Mouse (Mus musculus): ENCODE measurements at regions not wholly inside any gene's neighbourhood (a gene's known extent, or its start where the extent isn't known, plus 50 kb on each side); places are given as distances from the start of the nearest gene placed in this dataset.

DNA sequence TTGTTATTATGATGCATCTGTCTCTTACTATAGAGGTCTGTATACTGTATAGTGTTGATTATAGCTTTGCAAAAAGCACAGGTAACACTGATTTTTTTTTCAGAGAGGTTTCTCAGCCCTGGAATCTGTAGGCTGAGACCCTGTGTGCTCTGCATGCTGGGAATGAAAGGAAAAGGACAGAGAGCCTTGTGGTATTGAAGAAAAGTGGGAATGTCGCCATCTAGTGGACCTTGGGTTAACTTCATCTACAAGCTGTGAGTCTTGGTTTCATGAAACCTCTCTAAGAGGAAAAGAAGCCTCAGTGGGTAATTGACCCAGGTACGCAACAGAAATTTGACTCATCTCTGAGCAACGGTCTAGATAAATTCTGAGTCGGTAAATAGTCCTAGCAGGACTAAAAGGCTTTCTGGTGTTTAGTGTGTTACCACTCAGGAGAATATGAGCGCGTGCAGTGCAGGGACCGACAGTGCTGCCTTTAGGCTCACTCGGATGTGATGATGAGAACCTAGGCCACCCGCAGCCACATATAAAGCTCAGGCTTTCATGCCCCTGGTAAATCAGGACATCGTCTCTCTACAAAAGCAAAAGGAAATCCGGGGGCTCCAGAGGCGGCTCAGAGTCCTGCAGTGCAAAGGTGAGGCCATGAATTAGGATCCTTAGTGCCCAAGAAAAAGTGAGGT lies 75.9 kb upstream of the Nmur2 start:
- Histone ChIP-seq H3K9ac (ENCODE audit: low read depth, low read length) (no peak overlapping the region), H3K36me3 (ENCODE audit: control insufficient read depth, insufficient read depth, low read length) (no peaks in the 10 kb centered on the region), H3K27me3 (ENCODE audit: control insufficient read depth, insufficient read depth, low read length) (no peaks in the 10 kb centered on the region), H3K4me2 (replicated peaks; ENCODE audit: low read depth, low read length) (no peak overlapping the region), H3K9me3 (ENCODE audit: control insufficient read depth, low read length) (no peaks in the 10 kb centered on the region), H3K4me1 (replicated peaks; ENCODE audit: control insufficient read depth, insufficient read depth, low read length) (no peaks in the 10 kb centered on the region), H3K4me3 (ENCODE audit: low read depth, low read length) (no peak overlapping the region), H3K27ac (ENCODE audit: low read depth, low read length) (no peak overlapping the region)
- 47% methylated on average over 12 of the region's 12 CpGs for WGBS
- peak; percentile 79 for DNase-seq (ENCODE audit: low spot score)
- ATAC-seq (ENCODE audit: low FRiP score) = no peak

DNA sequence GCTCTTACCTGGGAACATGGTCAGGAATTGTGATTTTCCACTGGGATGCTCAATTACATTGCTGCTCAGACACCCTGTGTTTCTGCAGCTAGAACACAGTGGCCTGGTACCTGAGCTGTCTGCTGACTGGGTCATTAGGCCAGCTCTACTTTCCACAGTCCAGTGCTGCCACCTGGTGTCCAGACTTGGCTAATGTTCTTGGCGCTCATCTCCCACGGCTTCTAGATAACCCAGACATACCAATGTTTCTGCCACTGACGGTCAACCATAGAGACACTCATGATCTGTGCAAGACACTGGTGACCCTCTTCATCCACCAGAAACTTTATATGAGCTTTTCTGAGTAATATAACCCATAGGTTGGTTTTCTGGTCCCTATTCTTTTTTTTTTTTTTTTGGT lies 67.1 kb upstream of the Nmur2 start:
- Histone ChIP-seq H3K4me3 (ENCODE audit: low read depth, low read length) (no peak overlapping the region), H3K36me3 (ENCODE audit: control insufficient read depth, insufficient read depth, low read length) (no peaks in the 10 kb centered on the region), H3K9me3 (ENCODE audit: control insufficient read depth, low read length) (no peaks in the 10 kb centered on the region), H3K9ac (ENCODE audit: low read depth, low read length) (no peak overlapping the region), H3K4me1 (replicated peaks; ENCODE audit: control insufficient read depth, insufficient read depth, low read length) (no peaks in the 10 kb centered on the region), H3K27me3 (ENCODE audit: control insufficient read depth, insufficient read depth, low read length) (no peaks in the 10 kb centered on the region), H3K27ac (ENCODE audit: low read depth, low read length) (no peak overlapping the region), H3K4me2 (replicated peaks; ENCODE audit: low read depth, low read length) (no peak overlapping the region)
- WGBS = 14% methylated on average over 3 of the region's 3 CpGs
- ATAC-seq (ENCODE audit: low FRiP score) (no peak), DNase-seq (ENCODE audit: low spot score) (peak; percentile 92)

DNA sequence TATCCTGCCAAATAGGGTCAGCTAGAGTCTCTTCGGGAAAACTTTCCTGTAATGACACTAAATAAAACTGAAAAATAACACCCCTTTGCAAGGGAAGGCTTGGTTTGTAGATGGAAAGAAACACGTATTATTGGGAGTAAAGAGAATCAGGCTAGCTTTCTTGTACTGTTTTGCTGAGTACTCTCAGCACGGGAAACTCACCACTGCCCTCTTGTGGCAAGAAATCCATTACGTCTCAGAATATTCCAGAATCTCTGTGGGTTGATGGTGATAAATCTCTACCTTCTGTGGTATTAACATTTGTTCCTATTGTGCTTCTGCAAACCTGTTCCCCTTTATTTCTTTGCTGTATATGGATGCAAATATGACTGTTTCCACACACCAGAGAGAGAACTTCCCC lies 64.8 kb upstream of the Nmur2 start:
- no peak overlapping the region for H3K27ac ChIP-seq (ENCODE audit: low read depth, low read length)
- no peak overlapping the region for H3K4me2 ChIP-seq (replicated peaks; ENCODE audit: low read depth, low read length)
- H3K4me3 ChIP-seq (ENCODE audit: low read depth, low read length) = no peak overlapping the region
- H3K36me3 ChIP-seq (ENCODE audit: control insufficient read depth, insufficient read depth, low read length) = no peaks in the 10 kb centered on the region
- ATAC-seq (ENCODE audit: low FRiP score) (no peak), DNase-seq (ENCODE audit: low spot score) (peak; percentile 80)
- H3K9ac ChIP-seq (ENCODE audit: low read depth, low read length) = no peak overlapping the region
- WGBS = 37% methylated on average over 4 of the region's 4 CpGs
- H3K9me3 ChIP-seq (ENCODE audit: control insufficient read depth, low read length) = no peaks in the 10 kb centered on the region
- H3K27me3 ChIP-seq (ENCODE audit: control insufficient read depth, insufficient read depth, low read length) = no peaks in the 10 kb centered on the region
- H3K4me1 ChIP-seq (replicated peaks; ENCODE audit: control insufficient read depth, insufficient read depth, low read length) = no peaks in the 10 kb centered on the region

GRCm38 (mm10) chr11:56092891-56093290 lies 52.1 kb upstream of the Nmur2 start:
- WGBS = 35% methylated on average over 2 of the region's 2 CpGs
- H3K4me2 ChIP-seq (replicated peaks; ENCODE audit: low read depth, low read length) = no peak overlapping the region
- no peaks in the 10 kb centered on the region for H3K36me3 ChIP-seq (ENCODE audit: control insufficient read depth, insufficient read depth, low read length)

More at GRCm38 (mm10) chr11:56092891-56093290, 52.1 kb upstream of the Nmur2 start:
- DNase-seq (ENCODE audit: low spot score) (no peak), ATAC-seq (ENCODE audit: low FRiP score) (no peak)
- Histone ChIP-seq H3K9ac (ENCODE audit: low read depth, low read length) (no peak overlapping the region), H3K27ac (ENCODE audit: low read depth, low read length) (no peak overlapping the region), H3K27me3 (ENCODE audit: control insufficient read depth, insufficient read depth, low read length) (no peaks in the 10 kb centered on the region), H3K4me1 (replicated peaks; ENCODE audit: control insufficient read depth, insufficient read depth, low read length) (no peaks in the 10 kb centered on the region), H3K9me3 (ENCODE audit: control insufficient read depth, low read length) (no peaks in the 10 kb centered on the region), H3K4me3 (ENCODE audit: low read depth, low read length) (no peak overlapping the region)

All from hindbrain, embryonic 11.5 days (tissue).